Mouse (Mus musculus) intestine, embryonic 16.5 days (tissue): Measurements from ENCODE around the gene Cpne6. TPM values are rescaled to one million over a fixed set of nuclear protein-coding genes. Genes with fewer than 3 reads are reported as not detected.

Source experiments
- ATAC-seq: fragments of 200-750 bp; cut with Nextera tagmentation; 2 replicates; pipeline ENCODE4 v1.8.0; 2017; ENCODE audit warnings: moderate TSS enrichment, moderate library complexity
- H3K27ac ChIP-seq: fragments of 300-500 bp; sonication (generic); 2 replicates; pipeline ENCODE4 v1.5.1; 2014; ENCODE audit warnings: mild to moderate bottlenecking, low read length
- H3K27me3 ChIP-seq: fragments of 300-500 bp; sonication (generic); replicated peaks from 2 replicates; pipeline ENCODE4 v1.6.1; 2014; ENCODE audit warnings: low read length, control low read depth, mixed read lengths; ENCODE audit not compliant: control insufficient read depth, insufficient read depth
- H3K36me3 ChIP-seq: fragments of 300-500 bp; sonication (generic); 2 replicates; pipeline ENCODE4 v1.6.1; 2014; ENCODE audit warnings: low read length, control low read depth; ENCODE audit not compliant: control insufficient read depth, insufficient read depth
- H3K4me1 ChIP-seq: fragments of 300-500 bp; sonication (generic); 2 replicates; pipeline ENCODE4 v1.6.1; 2014; ENCODE audit warnings: low read length, control low read depth, mixed read lengths; ENCODE audit not compliant: control insufficient read depth, insufficient read depth
- H3K4me2 ChIP-seq: fragments of 300-500 bp; sonication (generic); 2 replicates; pipeline ENCODE4 v1.6.1; 2014; ENCODE audit warnings: low read depth, low read length, control low read depth
- H3K4me3 ChIP-seq: fragments of 300-500 bp; sonication (generic); 2 replicates; pipeline ENCODE4 v1.5.1; 2014; ENCODE audit warnings: mild to moderate bottlenecking, low read length
- H3K9ac ChIP-seq: fragments of 300-500 bp; sonication (generic); 2 replicates; pipeline ENCODE4 v1.6.1; 2014; ENCODE audit warnings: low read depth, low read length
- H3K9me3 ChIP-seq: fragments of 300-500 bp; sonication (generic); 2 replicates; pipeline ENCODE4 v1.6.1; 2016; ENCODE audit warnings: low read length, control low read depth; ENCODE audit not compliant: control insufficient read depth
- WGBS: fragments of 180-500 bp; shearing (Covaris S2); extraction: QIAGEN DNeasy Blood & Tissue Kit; methylation state at CpG from one replicate; pipeline ENCODE4 v1.1.7; 2014; 5-methylcytosine and 5-hydroxymethylcytosine counted together
- polyA plus RNA-seq: library from polyadenylated mRNA; unstranded; fragments of >200 nt; fragmentation: Nextera tagmentation; extraction: Ambion mirVana; gene quantifications from 2 replicates; pipeline ENCODE4 v1.2.1, GENCODE M21; 2015

Cpne6 gene
- polyA plus RNA-seq, 1 experiment from 2014 or later: 0.61 TPM

DNA sequence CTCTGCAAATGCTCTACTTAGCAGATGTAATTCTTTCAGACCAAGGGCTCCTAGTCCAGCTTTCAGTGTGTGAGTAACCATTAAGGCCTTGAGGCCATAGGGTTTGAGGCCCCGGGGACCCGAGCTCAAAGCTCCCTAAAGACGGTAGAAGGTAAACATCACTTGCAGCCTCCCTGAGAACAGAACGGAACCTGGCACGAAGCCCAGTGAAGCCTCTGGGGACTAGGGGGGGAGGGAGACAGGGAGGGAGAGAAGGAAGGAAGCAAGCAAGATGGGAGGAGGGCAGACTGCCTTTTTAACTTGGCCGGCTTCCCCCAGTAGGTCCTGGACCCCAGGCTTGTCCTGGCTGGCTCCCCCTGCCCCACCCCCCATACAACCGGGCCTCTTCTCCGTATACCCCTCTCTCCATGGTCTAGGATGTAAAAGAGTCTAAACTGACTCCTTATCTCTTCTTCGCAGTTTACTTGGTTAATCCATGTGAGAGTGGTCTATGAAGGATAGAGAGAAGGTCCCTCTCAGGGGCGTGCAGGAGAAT lies 30.6 kb downstream of the Cpne6 start:
- Histone ChIP-seq H3K4me2 (peak overlapping the region; percentile 65), H3K4me1 (peaks cover 16% of the 10 kb centered on the region), H3K9ac (peak overlapping the region; percentile 87), H3K36me3 (peaks cover 6% of the 10 kb centered on the region), H3K9me3 (no peaks in the 10 kb centered on the region), H3K27me3 (no peaks in the 10 kb centered on the region), H3K4me3 (peak overlapping the region; percentile 74), H3K27ac (peak overlapping the region; percentile 95)
- ATAC-seq: peak; percentile 57
- 3% methylated on average over 10 of the region's 10 CpGs for WGBS

- H3K27me3 ChIP-seq: no peaks in the 10 kb centered on the region
- 95% methylated on average over 12 of the region's 12 CpGs for WGBS
- H3K36me3 ChIP-seq: peaks cover 6% of the 10 kb centered on the region
- no peak overlapping the region for H3K27ac ChIP-seq
- no peak overlapping the region for H3K4me2 ChIP-seq
- peaks cover 16% of the 10 kb centered on the region for H3K4me1 ChIP-seq
- ATAC-seq: no peak
- H3K9me3 ChIP-seq: no peaks in the 10 kb centered on the region
- H3K9ac ChIP-seq: no peak overlapping the region
- no peak overlapping the region for H3K4me3 ChIP-seq
Observed at GRCm38 (mm10) chr14:55542268-55542667, 32.0 kb downstream of the Cpne6 start.

- Histone ChIP-seq H3K27me3 (no peaks in the 10 kb centered on the region), H3K9me3 (no peaks in the 10 kb centered on the region), H3K4me1 (peaks cover 16% of the 10 kb centered on the region), H3K4me2 (no peak overlapping the region), H3K36me3 (peaks cover 17% of the 10 kb centered on the region), H3K27ac (no peak overlapping the region), H3K4me3 (no peak overlapping the region), H3K9ac (no peak overlapping the region)
- WGBS: 80% methylated on average over 9 of the region's 9 CpGs
- no peak for ATAC-seq
Observed at GRCm38 (mm10) chr14:55544334-55544733, 34.1 kb downstream of the Cpne6 start.

- 87% methylated on average over 6 of the region's 6 CpGs for WGBS
- peaks cover 15% of the 10 kb centered on the region for H3K36me3 ChIP-seq
- ATAC-seq: no peak
Observed at GRCm38 (mm10) chr14:55550191-55550590, 39.9 kb downstream of the Cpne6 start.

GRCm38 (mm10) chr14:55551347-55551746 lies 41.1 kb downstream of the Cpne6 start:
- ATAC-seq: no peak
- WGBS: 76% methylated on average over 5 of the region's 5 CpGs
- Histone ChIP-seq H3K9me3 (no peaks in the 10 kb centered on the region), H3K27ac (no peak overlapping the region), H3K9ac (no peak overlapping the region), H3K36me3 (peaks cover 12% of the 10 kb centered on the region), H3K4me3 (no peak overlapping the region), H3K27me3 (no peaks in the 10 kb centered on the region), H3K4me1 (peaks cover 3% of the 10 kb centered on the region; the same call in 1 of the 2 replicates), H3K4me2 (no peak overlapping the region)

More at GRCm38 (mm10) chr14:55550191-55550590, 39.9 kb downstream of the Cpne6 start:
- Histone ChIP-seq H3K4me1 (peaks cover 3% of the 10 kb centered on the region; the same call in 1 of the 2 replicates), H3K9me3 (no peaks in the 10 kb centered on the region), H3K4me2 (no peak overlapping the region), H3K27ac (no peak overlapping the region), H3K4me3 (no peak overlapping the region), H3K9ac (no peak overlapping the region), H3K27me3 (no peaks in the 10 kb centered on the region)

GRCm38 (mm10) chr14:55551794-55552193 lies 41.5 kb downstream of the Cpne6 start:
- H3K4me3 ChIP-seq: no peak overlapping the region
- no peaks in the 10 kb centered on the region for H3K9me3 ChIP-seq
- H3K4me2 ChIP-seq: no peak overlapping the region
- H3K9ac ChIP-seq: no peak overlapping the region
- WGBS: 94% methylated on average over 8 of the region's 8 CpGs
- H3K27ac ChIP-seq: no peak overlapping the region
- H3K4me1 ChIP-seq: peaks cover 6% of the 10 kb centered on the region; the same call in 1 of the 2 replicates
- H3K27me3 ChIP-seq: no peaks in the 10 kb centered on the region
- no peak for ATAC-seq
- peaks cover 12% of the 10 kb centered on the region for H3K36me3 ChIP-seq

- H3K9ac ChIP-seq: no peak overlapping the region
- no peaks in the 10 kb centered on the region for H3K9me3 ChIP-seq
- no peaks in the 10 kb centered on the region for H3K36me3 ChIP-seq
- no peak overlapping the region for H3K4me3 ChIP-seq
- H3K4me2 ChIP-seq: no peak overlapping the region
- peaks cover 6% of the 10 kb centered on the region; the same call in 1 of the 2 replicates for H3K4me1 ChIP-seq
- H3K27me3 ChIP-seq: no peaks in the 10 kb centered on the region
- no peak for ATAC-seq
- H3K27ac ChIP-seq: no peak overlapping the region
Observed at GRCm38 (mm10) chr14:55554635-55555034, 44.4 kb downstream of the Cpne6 start.

GRCm38 (mm10) chr14:55555788-55556187 lies 45.5 kb downstream of the Cpne6 start:
- no peak for ATAC-seq
- no peak overlapping the region for H3K4me2 ChIP-seq
- H3K4me1 ChIP-seq: peaks cover 6% of the 10 kb centered on the region; the same call in 1 of the 2 replicates
- WGBS: 82% methylated on average over 3 of the region's 3 CpGs
- H3K27me3 ChIP-seq: no peaks in the 10 kb centered on the region
- no peaks in the 10 kb centered on the region for H3K9me3 ChIP-seq
- H3K4me3 ChIP-seq: no peak overlapping the region
- H3K9ac ChIP-seq: no peak overlapping the region
- no peaks in the 10 kb centered on the region for H3K36me3 ChIP-seq
- no peak overlapping the region for H3K27ac ChIP-seq

- no peak for ATAC-seq
- no peaks in the 10 kb centered on the region for H3K27me3 ChIP-seq
- 0 out of 2 replicates have a peak overlapping the region, but pooled peaks have one; percentile 1 for H3K4me2 ChIP-seq
- peak overlapping the region; percentile 67 for H3K27ac ChIP-seq
- no peak overlapping the region for H3K4me3 ChIP-seq
- H3K9ac ChIP-seq: no peak overlapping the region
- 20% methylated on average over 5 of the region's 5 CpGs for WGBS
- peaks cover 16% of the 10 kb centered on the region for H3K4me1 ChIP-seq
- no peaks in the 10 kb centered on the region for H3K9me3 ChIP-seq
- H3K36me3 ChIP-seq: no peaks in the 10 kb centered on the region
Observed at GRCm38 (mm10) chr14:55557003-55557402, 46.8 kb downstream of the Cpne6 start.

DNA sequence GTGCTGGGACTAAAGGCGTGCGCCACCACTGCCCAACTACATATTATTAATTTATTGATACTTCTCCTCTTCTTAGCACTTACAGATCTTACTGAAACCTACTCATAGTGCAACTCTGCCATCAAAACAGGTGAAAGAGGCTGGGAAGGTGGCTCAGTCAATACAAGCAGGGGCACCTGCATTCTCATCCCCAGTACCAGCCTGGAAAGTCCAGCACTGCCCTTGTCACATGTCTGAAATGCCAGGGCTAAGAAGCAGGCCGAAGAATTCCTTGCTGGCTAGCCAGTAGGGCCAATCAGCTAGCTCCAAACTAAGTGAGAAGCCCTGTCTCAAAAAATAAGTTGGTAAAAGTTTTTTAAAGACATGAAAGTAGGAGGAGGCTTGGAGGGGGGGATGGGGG lies 47.3 kb downstream of the Cpne6 start:
- ATAC-seq: no peak
- Histone ChIP-seq H3K36me3 (no peaks in the 10 kb centered on the region), H3K4me1 (peaks cover 17% of the 10 kb centered on the region), H3K27ac (peak overlapping the region; percentile 67), H3K4me2 (no peak overlapping the region), H3K9ac (no peak overlapping the region), H3K9me3 (no peaks in the 10 kb centered on the region), H3K4me3 (no peak overlapping the region), H3K27me3 (no peaks in the 10 kb centered on the region)
- 84% methylated on average over 3 of the region's 3 CpGs for WGBS
